In the genomic region with DNA sequence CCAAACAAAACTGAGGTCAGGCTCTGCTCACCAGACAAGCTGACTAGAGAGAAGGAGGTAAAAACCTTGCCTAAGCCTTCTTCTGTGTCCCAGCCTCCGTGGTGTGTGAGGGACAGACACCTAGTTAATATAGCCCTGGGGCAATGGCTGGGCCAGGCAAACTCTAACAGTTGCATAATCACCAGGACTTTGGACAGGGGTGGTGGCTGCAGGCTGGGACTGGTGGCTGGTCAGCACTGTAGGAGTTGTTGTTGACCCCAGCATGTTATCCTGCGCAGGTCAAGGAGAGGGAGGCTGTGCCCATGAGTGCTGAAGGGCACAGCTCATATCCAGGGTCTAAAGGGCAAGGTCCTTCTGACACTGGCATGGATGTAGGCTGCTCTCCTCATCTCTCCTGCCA, we compare ENCODE assay signal across 8 mouse cellular contexts. TPM values are rescaled to one million over a fixed set of nuclear protein-coding genes. Genes with fewer than 3 reads are reported as not detected.
DNase-seq lines count a peak whose midpoint lies in the region; ATAC-seq and TF ChIP-seq lines count a peak whose summit lies in the region.

A gene (minus strand): TSS at position 127 of the 400 bp plus-strand sequence.

- no peak for ATAC-seq in hindbrain, embryonic 12.5 days (ENCODE audit: low FRiP score)
- no peak for ATAC-seq in hindbrain, embryonic 14.5 days (ENCODE audit: low FRiP score)
- no peak for ATAC-seq in embryonic facial prominence, embryonic 13.5 days (ENCODE audit: insufficient number of reproducible peaks, insufficient read depth, low FRiP score, low TSS enrichment, low read depth)
- ATAC-seq in intestine, postnatal 0 days, result peak; percentile 63; the same call in 1 of the 2 replicates

- no peak within 1 kb of the TSS for H3K4me3 ChIP-seq in hindbrain, embryonic 12.5 days
- H3K4me3 ChIP-seq in hindbrain, embryonic 14.5 days (replicated peaks; ENCODE audit: low read length), result no peak within 1 kb of the TSS
- no peak within 1 kb of the TSS for H3K4me3 ChIP-seq in embryonic facial prominence, embryonic 13.5 days
- H3K4me3 ChIP-seq in intestine, postnatal 0 days (ENCODE audit: low read depth, low read length), result no peak within 1 kb of the TSS
- peak within 1 kb of the TSS; percentile 19 for H3K4me3 ChIP-seq in liver, adult 2 months (ENCODE audit: insufficient read depth, low read depth, low read length)

- H3K9me3 ChIP-seq in hindbrain, embryonic 12.5 days (replicated peaks), result no peaks in the 10 kb centered on the region
- H3K9me3 ChIP-seq in hindbrain, embryonic 14.5 days (ENCODE audit: control insufficient read depth, low read length), result no peaks in the 10 kb centered on the region
- no peaks in the 10 kb centered on the region for H3K9me3 ChIP-seq in embryonic facial prominence, embryonic 13.5 days
- H3K9me3 ChIP-seq in intestine, postnatal 0 days (ENCODE audit: control insufficient read depth), result no peaks in the 10 kb centered on the region

- no peaks in the 10 kb centered on the region for H3K27me3 ChIP-seq in hindbrain, embryonic 12.5 days
- no peaks in the 10 kb centered on the region for H3K27me3 ChIP-seq in hindbrain, embryonic 14.5 days (ENCODE audit: control insufficient read depth, insufficient read depth, low read length)
- no peaks in the 10 kb centered on the region for H3K27me3 ChIP-seq in embryonic facial prominence, embryonic 13.5 days
- no peaks in the 10 kb centered on the region for H3K27me3 ChIP-seq in intestine, postnatal 0 days (replicated peaks; ENCODE audit: control insufficient read depth, insufficient read depth, low read length)
- H3K27me3 ChIP-seq in liver, adult 2 months (ENCODE audit: control insufficient read depth, insufficient read depth, low read length), result no peaks in the 10 kb centered on the region

- peak; percentile 69; the same call in 1 of the 2 replicates for TF ChIP-seq POLR2A in liver, adult 2 months (IDR thresholded peaks at IDR 0.05; ENCODE audit: extremely low read depth, insufficient read depth, low read length)

- 0 out of 2 replicates have a peak within 1 kb of the TSS, but pooled peaks have one; percentile 13 for H3K27ac ChIP-seq in hindbrain, embryonic 12.5 days
- no peak within 1 kb of the TSS for H3K27ac ChIP-seq in hindbrain, embryonic 14.5 days
- 0 out of 2 replicates have a peak within 1 kb of the TSS, but pooled peaks have one; percentile 7 for H3K27ac ChIP-seq in embryonic facial prominence, embryonic 13.5 days
- H3K27ac ChIP-seq in intestine, postnatal 0 days (ENCODE audit: low read depth, low read length), result 0 out of 2 replicates have a peak within 1 kb of the TSS, but pooled peaks have one; percentile 15
- peak within 1 kb of the TSS; percentile 98 for H3K27ac ChIP-seq in liver, adult 2 months (replicated peaks; ENCODE audit: insufficient read depth, low read depth, low read length)

- no peak for TF ChIP-seq CTCF in intestine, postnatal 0 days (IDR thresholded peaks at IDR 0.05; ENCODE audit: low read depth)
- TF ChIP-seq CTCF in liver, adult 2 months (IDR thresholded peaks at IDR 0.05; ENCODE audit: low read depth, low read length), result no peak

- DNase-seq in hindbrain, embryonic 14.5 days (ENCODE audit: low spot score), result no peak
- DNase-seq in liver, adult 2 months (ENCODE audit: extremely low read depth, low read depth, low spot score), result peak; percentile 99
- no peak for DNase-seq in urinary bladder, adult 2 months (ENCODE audit: low spot score)
- DNase-seq in frontal cortex, postnatal 36 days (ENCODE audit: low spot score in 2 of 2), result no peak
- DNase-seq in spleen, postnatal 36 days (ENCODE audit: low spot score in 2 of 2), result no peak

- H3K79me2 ChIP-seq in liver, adult 2 months (ENCODE audit: control insufficient read depth, insufficient read depth, low read length), result peaks cover 21% of the 10 kb centered on the region; the same call in 1 of the 2 replicates

- no peaks in the 10 kb centered on the region; the same call in 1 of the 2 replicates for H3K4me1 ChIP-seq in hindbrain, embryonic 12.5 days
- no peaks in the 10 kb centered on the region; the same call in 1 of the 2 replicates for H3K4me1 ChIP-seq in hindbrain, embryonic 14.5 days (replicated peaks; ENCODE audit: control insufficient read depth, insufficient read depth, low read length)
- peaks cover 13% of the 10 kb centered on the region for H3K4me1 ChIP-seq in embryonic facial prominence, embryonic 13.5 days
- H3K4me1 ChIP-seq in intestine, postnatal 0 days (replicated peaks; ENCODE audit: control insufficient read depth, insufficient read depth, low read length), result peaks cover 6% of the 10 kb centered on the region; the same call in 1 of the 2 replicates
- H3K4me1 ChIP-seq in liver, adult 2 months (ENCODE audit: control insufficient read depth, insufficient read depth, low read length), result peaks cover 29% of the 10 kb centered on the region

- no peak within 1 kb of the TSS for H3K9ac ChIP-seq in hindbrain, embryonic 12.5 days
- H3K9ac ChIP-seq in hindbrain, embryonic 14.5 days, result no peak within 1 kb of the TSS
- no peak within 1 kb of the TSS for H3K9ac ChIP-seq in embryonic facial prominence, embryonic 13.5 days
- H3K9ac ChIP-seq in intestine, postnatal 0 days (ENCODE audit: low read depth, low read length), result no peak within 1 kb of the TSS
- H3K9ac ChIP-seq in liver, adult 2 months (ENCODE audit: low read depth, low read length), result peak within 1 kb of the TSS; percentile 78

- H3K36me3 ChIP-seq in hindbrain, embryonic 12.5 days, result no peaks in the 10 kb centered on the region
- no peaks in the 10 kb centered on the region for H3K36me3 ChIP-seq in hindbrain, embryonic 14.5 days (replicated peaks; ENCODE audit: control insufficient read depth, insufficient read depth)
- H3K36me3 ChIP-seq in embryonic facial prominence, embryonic 13.5 days, result no peaks in the 10 kb centered on the region
- H3K36me3 ChIP-seq in intestine, postnatal 0 days (ENCODE audit: control insufficient read depth, insufficient read depth), result no peaks in the 10 kb centered on the region
- H3K36me3 ChIP-seq in liver, adult 2 months (ENCODE audit: control insufficient read depth, insufficient read depth, low read length), result peaks cover 3% of the 10 kb centered on the region; the same call in 1 of the 2 replicates

- 73% methylated on average over 2 of the region's 2 CpGs for WGBS in hindbrain, embryonic 12.5 days
- WGBS in hindbrain, embryonic 14.5 days, result 95% methylated on average over 2 of the region's 2 CpGs
- WGBS in embryonic facial prominence, embryonic 13.5 days, result 69% methylated on average over 2 of the region's 2 CpGs
- whole genome bisulfite sequencing in intestine, postnatal 0 days, result 68% methylated on average over 2 of the region's 2 CpGs
- WGBS in liver, adult 2 months, result 19% methylated on average over 2 of the region's 2 CpGs

- H3K4me2 ChIP-seq in hindbrain, embryonic 12.5 days (replicated peaks), result no peak within 1 kb of the TSS
- H3K4me2 ChIP-seq in hindbrain, embryonic 14.5 days (replicated peaks), result no peak within 1 kb of the TSS
- peak within 1 kb of the TSS; percentile 33 for H3K4me2 ChIP-seq in embryonic facial prominence, embryonic 13.5 days
- H3K4me2 ChIP-seq in intestine, postnatal 0 days (replicated peaks; ENCODE audit: low read depth), result peak within 1 kb of the TSS; percentile 28; the same call in 1 of the 2 replicates

RNA-seq across cellular contexts. Expression of the gene that starts here (rescaled TPM):
- polyA plus RNA-seq in hindbrain, embryonic 12.5 days (2016; fragmentation: Nextera tagmentation; extraction: Ambion mirVana), result 11.8 and 12.2 TPM in 2 replicates
- polyA plus RNA-seq in hindbrain, embryonic 14.5 days (2014; fragmentation: Nextera tagmentation; extraction: Ambion mirVana), result 3.8 and 6.3 TPM in 2 replicates
- 5.1 and 5.8 TPM in 2 replicates for polyA plus RNA-seq in embryonic facial prominence, embryonic 13.5 days (2015; fragmentation: Nextera tagmentation; extraction: Ambion mirVana)
- 3.1 and 3.2 TPM in 2 replicates for polyA plus RNA-seq in intestine, postnatal 0 days (2015; fragmentation: Nextera tagmentation; extraction: Ambion mirVana)
- 382 and 424 TPM in 2 replicates for total RNA-seq in liver, adult 2 months (2014; rRNA removed)
- 768 and 871 TPM in 2 replicates for polyA plus RNA-seq in liver, adult 2 months (2012; rRNA removed)
- polyA plus RNA-seq in urinary bladder, adult 2 months (2012; rRNA removed), result 8.1 and 10.6 TPM in 2 replicates

Comparison
In these comparisons a context has a peak if more than half of its experiments do, and no peak if none do; other contexts are left out.
1. RNA of the gene that starts here (polyA plus RNA-seq): 768 to 871 TPM in liver, adult 2 months; 11.8 to 12.2 TPM in hindbrain, embryonic 12.5 days, 8.1 to 10.6 TPM in urinary bladder, adult 2 months, 3.8 to 6.3 TPM in hindbrain, embryonic 14.5 days, 5.1 to 5.8 TPM in embryonic facial prominence, embryonic 13.5 days and 3.1 to 3.2 TPM in intestine, postnatal 0 days; every median in the first group is over 10 times any median in the second.
2. H3K4me2 ChIP-seq: peak in embryonic facial prominence, embryonic 13.5 days (single experiment) and intestine, postnatal 0 days (single experiment); none in hindbrain, embryonic 12.5 days (single experiment) and hindbrain, embryonic 14.5 days (single experiment).